Mouse (Mus musculus): ENCODE measurements around the gene Atp8a1. TPM values are rescaled to one million over a fixed set of nuclear protein-coding genes. Genes with fewer than 3 reads are reported as not detected.

Gene Atp8a1
- polyA plus RNA-seq, 1 experiment, result not detected

DNA sequence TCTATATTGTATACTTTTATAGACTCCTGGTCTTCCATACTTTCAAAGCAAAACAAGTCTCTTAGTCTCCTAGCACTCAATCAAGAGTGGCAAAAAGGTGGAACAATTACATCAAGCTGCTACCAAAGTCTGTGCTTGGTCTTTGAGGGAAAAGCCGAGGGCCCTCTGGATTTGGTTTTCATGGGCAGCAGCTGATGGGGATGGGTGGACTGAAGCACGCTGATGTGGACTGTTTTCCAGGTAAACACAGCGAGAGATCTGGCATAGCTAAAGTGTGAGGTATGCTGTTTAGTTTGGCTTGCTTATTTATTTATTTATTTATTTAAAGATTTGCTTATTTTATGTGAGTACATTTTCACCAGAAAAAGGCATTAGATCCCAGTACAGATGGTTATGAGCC is 193.7 kb downstream of the Atp8a1 start:
- Histone ChIP-seq H3K27me3 (ENCODE audit: control insufficient read depth, insufficient read depth, insufficient read length) (no peaks in the 10 kb centered on the region), H3ac (ENCODE audit: control insufficient read depth, insufficient read length, low read depth) (no peak overlapping the region), H3K36me3 (ENCODE audit: control insufficient read depth, insufficient read depth) (no peaks in the 10 kb centered on the region), H3K79me2 (ENCODE audit: control insufficient read depth, insufficient read depth) (no peaks in the 10 kb centered on the region), H3K79me3 (ENCODE audit: low read depth) (no peaks in the 10 kb centered on the region), H3K4me3 (ENCODE audit: insufficient read depth, poor library complexity, severe bottlenecking) (no peak overlapping the region)
- TF ChIP-seq MAX (IDR thresholded peaks at IDR 0.05) (no peak), MYOG (IDR thresholded peaks at IDR 0.05; ENCODE audit: control insufficient read depth, extremely low read depth, insufficient read length) (no peak), USF1 (IDR thresholded peaks at IDR 0.05; ENCODE audit: low read depth) (no peak), FOSL1 (IDR thresholded peaks at IDR 0.05; ENCODE audit: insufficient read depth, low read length, poor library complexity, severe bottlenecking) (no peak), MYOD1 (IDR thresholded peaks at IDR 0.05; ENCODE audit: control insufficient read depth, insufficient read length, low read depth) (no peak), CEBPB (IDR thresholded peaks at IDR 0.05; ENCODE audit: low read depth) (no peak), CTCF (IDR thresholded peaks at IDR 0.05; ENCODE audit: control insufficient read depth, insufficient read depth, insufficient read length) (no peak)

DNA sequence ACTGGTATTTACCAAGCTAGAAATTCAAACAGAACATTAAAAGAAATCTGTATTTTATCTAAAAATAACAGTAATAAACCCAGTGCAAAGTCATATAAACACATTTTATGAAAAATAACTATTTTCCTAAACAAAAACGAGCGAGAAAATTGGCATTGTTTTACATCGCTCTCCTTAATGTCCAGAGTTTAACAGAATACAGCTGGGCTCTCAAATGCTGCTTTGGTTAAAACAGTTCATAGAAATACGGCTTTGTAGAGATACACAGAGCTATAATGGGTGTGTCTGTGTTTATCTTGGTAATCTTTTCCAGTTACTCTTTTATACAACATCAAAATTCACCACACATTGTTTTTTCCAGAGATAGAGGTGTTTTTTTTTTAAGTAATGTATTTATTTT is 194.8 kb downstream of the Atp8a1 start:
- TF ChIP-seq MAX (IDR thresholded peaks at IDR 0.05) (no peak), MYOG (IDR thresholded peaks at IDR 0.05; ENCODE audit: control insufficient read depth, extremely low read depth, insufficient read length) (no peak), MYOD1 (IDR thresholded peaks at IDR 0.05; ENCODE audit: control insufficient read depth, insufficient read length, low read depth) (no peak), FOSL1 (IDR thresholded peaks at IDR 0.05; ENCODE audit: insufficient read depth, low read length, poor library complexity, severe bottlenecking) (no peak), CEBPB (IDR thresholded peaks at IDR 0.05; ENCODE audit: low read depth) (no peak), USF1 (IDR thresholded peaks at IDR 0.05; ENCODE audit: low read depth) (no peak), CTCF (IDR thresholded peaks at IDR 0.05; ENCODE audit: control insufficient read depth, insufficient read depth, insufficient read length) (no peak)
- no peaks in the 10 kb centered on the region for H3K79me3 ChIP-seq (ENCODE audit: low read depth)
- H3ac ChIP-seq (ENCODE audit: control insufficient read depth, insufficient read length, low read depth), result no peak overlapping the region

DNA sequence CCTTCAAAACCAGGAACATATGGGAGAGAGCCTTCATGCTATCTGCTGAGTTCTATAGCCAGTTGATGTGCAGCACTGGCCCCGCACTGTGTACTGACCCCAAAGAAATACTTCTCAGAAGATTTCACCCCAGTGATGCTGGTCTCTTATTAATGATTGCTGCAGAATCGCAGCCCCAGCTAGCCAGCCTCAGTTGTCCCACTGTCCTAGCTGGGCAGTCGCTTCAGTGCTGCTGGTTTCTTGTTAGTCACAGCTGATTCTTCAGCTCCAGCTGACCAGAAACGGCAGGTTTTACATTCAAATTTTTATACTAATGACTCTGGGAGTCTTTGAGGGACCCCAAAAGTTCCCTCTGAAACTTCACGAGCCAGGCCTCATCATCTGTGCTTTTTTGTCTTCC is 197.2 kb downstream of the Atp8a1 start:
- TF ChIP-seq MYOG (IDR thresholded peaks at IDR 0.05; ENCODE audit: control insufficient read depth, extremely low read depth, insufficient read length), result no peak
- H3ac ChIP-seq (ENCODE audit: control insufficient read depth, insufficient read length, low read depth), result no peak overlapping the region

More for the DNA sequence above, 194.8 kb downstream of the Atp8a1 start:
- H3K27me3 ChIP-seq (ENCODE audit: control insufficient read depth, insufficient read depth, insufficient read length), result no peaks in the 10 kb centered on the region
- H3K4me3 ChIP-seq (ENCODE audit: insufficient read depth, poor library complexity, severe bottlenecking), result no peak overlapping the region
- no peaks in the 10 kb centered on the region for H3K36me3 ChIP-seq (ENCODE audit: control insufficient read depth, insufficient read depth)
- no peaks in the 10 kb centered on the region for H3K79me2 ChIP-seq (ENCODE audit: control insufficient read depth, insufficient read depth)

DNA sequence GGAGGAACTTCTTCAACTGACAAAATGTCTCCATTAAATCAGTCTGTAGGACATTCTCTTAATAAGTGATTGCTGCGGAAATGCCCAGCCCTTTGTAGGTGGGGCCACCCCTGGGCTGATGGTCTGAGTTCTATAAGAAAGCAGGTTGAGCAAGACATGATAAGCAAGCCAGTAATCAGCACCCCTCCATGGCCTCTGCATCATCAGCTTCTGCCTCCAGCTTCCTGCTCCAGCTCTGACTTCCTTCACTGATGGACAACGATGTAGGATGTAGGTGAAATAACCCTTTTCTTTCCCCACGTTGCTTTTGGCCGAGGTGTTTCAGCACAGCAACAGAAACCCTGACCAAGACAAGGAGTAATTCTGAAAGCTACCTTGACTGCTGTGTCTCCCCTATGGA is 198.1 kb downstream of the Atp8a1 start:
- no peak overlapping the region for H3ac ChIP-seq (ENCODE audit: control insufficient read depth, insufficient read length, low read depth)
- H3K79me2 ChIP-seq (ENCODE audit: control insufficient read depth, insufficient read depth), result no peaks in the 10 kb centered on the region
- TF ChIP-seq MYOD1 (IDR thresholded peaks at IDR 0.05; ENCODE audit: control insufficient read depth, insufficient read length, low read depth) (no peak), FOSL1 (IDR thresholded peaks at IDR 0.05; ENCODE audit: insufficient read depth, low read length, poor library complexity, severe bottlenecking) (no peak), CEBPB (IDR thresholded peaks at IDR 0.05; ENCODE audit: low read depth) (no peak), CTCF (IDR thresholded peaks at IDR 0.05; ENCODE audit: control insufficient read depth, insufficient read depth, insufficient read length) (no peak), MYOG (IDR thresholded peaks at IDR 0.05; ENCODE audit: control insufficient read depth, extremely low read depth, insufficient read length) (no peak), MAX (IDR thresholded peaks at IDR 0.05) (no peak), USF1 (IDR thresholded peaks at IDR 0.05; ENCODE audit: low read depth) (no peak)
- H3K27me3 ChIP-seq (ENCODE audit: control insufficient read depth, insufficient read depth, insufficient read length), result no peaks in the 10 kb centered on the region
- no peaks in the 10 kb centered on the region for H3K79me3 ChIP-seq (ENCODE audit: low read depth)
- no peaks in the 10 kb centered on the region for H3K36me3 ChIP-seq (ENCODE audit: control insufficient read depth, insufficient read depth)
- H3K4me3 ChIP-seq (ENCODE audit: insufficient read depth, poor library complexity, severe bottlenecking), result no peak overlapping the region

More for the DNA sequence above, 197.2 kb downstream of the Atp8a1 start:
- Histone ChIP-seq H3K79me2 (ENCODE audit: control insufficient read depth, insufficient read depth) (no peaks in the 10 kb centered on the region), H3K36me3 (ENCODE audit: control insufficient read depth, insufficient read depth) (no peaks in the 10 kb centered on the region), H3K27me3 (ENCODE audit: control insufficient read depth, insufficient read depth, insufficient read length) (no peaks in the 10 kb centered on the region), H3K4me3 (ENCODE audit: insufficient read depth, poor library complexity, severe bottlenecking) (no peak overlapping the region), H3K79me3 (ENCODE audit: low read depth) (no peaks in the 10 kb centered on the region)

DNA sequence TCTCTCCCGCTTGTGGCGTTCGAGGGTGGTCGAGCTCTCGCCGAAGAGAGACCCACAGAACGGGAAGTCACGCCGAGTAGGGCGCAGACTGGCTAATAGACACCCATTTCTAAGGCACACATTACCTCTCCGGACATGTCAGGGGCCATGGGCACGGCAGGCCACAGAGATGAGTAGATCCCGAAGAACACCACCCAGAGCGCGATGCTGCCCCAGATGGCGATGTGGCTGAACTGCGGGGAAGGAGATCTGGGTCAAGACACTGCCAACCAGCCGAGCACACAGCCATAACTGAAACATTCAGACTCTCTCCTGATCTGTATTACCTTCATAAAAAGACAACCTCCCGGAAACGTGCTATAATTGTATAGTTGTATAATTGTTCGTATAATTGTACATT is 199.7 kb downstream of the Atp8a1 start:
- no peak for TF ChIP-seq CEBPB (IDR thresholded peaks at IDR 0.05; ENCODE audit: low read depth)
- no peak for TF ChIP-seq MYOG (IDR thresholded peaks at IDR 0.05; ENCODE audit: control insufficient read depth, extremely low read depth, insufficient read length)
- no peak for TF ChIP-seq MAX (IDR thresholded peaks at IDR 0.05)
- TF ChIP-seq USF1 (IDR thresholded peaks at IDR 0.05; ENCODE audit: low read depth), result no peak
- no peak for TF ChIP-seq MYOD1 (IDR thresholded peaks at IDR 0.05; ENCODE audit: control insufficient read depth, insufficient read length, low read depth)
- no peak for TF ChIP-seq CTCF (IDR thresholded peaks at IDR 0.05; ENCODE audit: control insufficient read depth, insufficient read depth, insufficient read length)
- no peak for TF ChIP-seq FOSL1 (IDR thresholded peaks at IDR 0.05; ENCODE audit: insufficient read depth, low read length, poor library complexity, severe bottlenecking)
- Histone ChIP-seq H3K79me2 (ENCODE audit: control insufficient read depth, insufficient read depth) (no peaks in the 10 kb centered on the region), H3K27me3 (ENCODE audit: control insufficient read depth, insufficient read depth, insufficient read length) (no peaks in the 10 kb centered on the region), H3K36me3 (ENCODE audit: control insufficient read depth, insufficient read depth) (no peaks in the 10 kb centered on the region), H3K79me3 (ENCODE audit: low read depth) (no peaks in the 10 kb centered on the region), H3K4me3 (ENCODE audit: insufficient read depth, poor library complexity, severe bottlenecking) (no peak overlapping the region), H3ac (ENCODE audit: control insufficient read depth, insufficient read length, low read depth) (no peak overlapping the region)

DNA sequence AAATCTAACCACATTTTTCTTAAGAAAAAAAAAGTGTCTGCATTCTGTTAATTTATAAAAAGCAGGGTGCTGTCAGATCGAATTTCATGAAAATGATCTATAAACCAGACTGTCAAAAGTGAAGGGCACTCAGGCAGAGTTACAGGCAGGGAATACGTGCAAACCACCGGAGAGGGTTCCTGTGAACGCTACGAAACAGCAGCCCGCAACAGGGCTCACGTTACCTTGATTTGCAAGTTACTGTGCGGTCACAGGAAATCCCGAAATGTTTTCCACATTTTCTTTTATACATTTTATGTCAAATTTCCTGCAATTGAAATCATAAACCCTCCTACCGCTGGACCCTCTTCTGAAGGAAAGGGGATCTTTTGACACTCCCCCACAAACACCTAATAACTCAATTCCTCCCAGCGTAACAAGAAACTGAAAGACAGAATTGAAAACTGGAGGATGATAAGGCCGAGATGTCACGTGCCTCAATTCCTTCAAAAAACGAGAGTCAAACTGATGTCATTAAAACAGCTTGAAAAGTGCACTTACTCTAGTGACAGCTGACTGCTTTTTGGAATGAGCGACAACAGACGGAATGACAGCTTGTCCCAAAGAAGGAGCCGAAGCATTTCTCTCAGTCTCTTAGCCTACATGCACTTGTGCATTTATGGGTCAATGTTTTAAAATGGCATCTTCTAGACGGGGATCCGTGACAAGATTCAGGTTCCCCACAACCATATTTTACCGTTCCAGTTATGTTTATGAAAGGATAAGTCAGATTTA is 200.3 kb downstream of the Atp8a1 start:
- Histone ChIP-seq H3K79me3 (ENCODE audit: low read depth) (no peaks in the 10 kb centered on the region), H3ac (ENCODE audit: control insufficient read depth, insufficient read length, low read depth) (no peak overlapping the region), H3K27me3 (ENCODE audit: control insufficient read depth, insufficient read depth, insufficient read length) (no peaks in the 10 kb centered on the region), H3K36me3 (ENCODE audit: control insufficient read depth, insufficient read depth) (no peaks in the 10 kb centered on the region), H3K79me2 (ENCODE audit: control insufficient read depth, insufficient read depth) (no peaks in the 10 kb centered on the region), H3K4me3 (ENCODE audit: insufficient read depth, poor library complexity, severe bottlenecking) (no peak overlapping the region)
- no peak for TF ChIP-seq MAX (IDR thresholded peaks at IDR 0.05)
- no peak for TF ChIP-seq USF1 (IDR thresholded peaks at IDR 0.05; ENCODE audit: low read depth)
- TF ChIP-seq CTCF (IDR thresholded peaks at IDR 0.05; ENCODE audit: control insufficient read depth, insufficient read depth, insufficient read length), result no peak
- TF ChIP-seq CEBPB (IDR thresholded peaks at IDR 0.05; ENCODE audit: low read depth), result no peak
- TF ChIP-seq MYOD1 (IDR thresholded peaks at IDR 0.05; ENCODE audit: control insufficient read depth, insufficient read length, low read depth), result no peak
- TF ChIP-seq MYOG (IDR thresholded peaks at IDR 0.05; ENCODE audit: control insufficient read depth, extremely low read depth, insufficient read length), result no peak

Measured in C2C12 (cell line).